Mouse (Mus musculus) MEL (cell line): ENCODE data around the gene Padi2. TPM values are rescaled to one million over a fixed set of nuclear protein-coding genes. Genes with fewer than 3 reads are reported as not detected.

ENCODE experiments used
- DNase-seq: peaks from one replicate; pipeline ENCODE4 v3.0.0; 2011; ENCODE audit warnings: low read depth, low spot score
- H3K27ac ChIP-seq: 2 replicates; pipeline ENCODE4 v1.5.1; 2012; ENCODE audit warnings: low read depth, mild to moderate bottlenecking, control low read depth, low read length, moderate library complexity; ENCODE audit not compliant: control insufficient read depth
- H3K27me3 ChIP-seq, 2 experiments: fragments of 150-350 bp in 1 of 2; sonication (generic) in 1 of 2; 2 replicates each; pipeline ENCODE4 v1.6.1; 2012; ENCODE audit warnings: low read length in 2 of 2, mild to moderate bottlenecking in 2 of 2, improper control_type of control experiment in 1 of 2, moderate library complexity in 1 of 2; ENCODE audit not compliant: insufficient read depth in 2 of 2, control insufficient read depth in 1 of 2
- H3K36me3 ChIP-seq, 2 experiments: 2 replicates each; pipeline ENCODE4 v1.6.1; 2012 to 2014; ENCODE audit warnings: low read length in 2 of 2, improper control_type of control experiment in 1 of 2, inconsistent platforms in 1 of 2, mild to moderate bottlenecking in 1 of 2; ENCODE audit not compliant: insufficient read depth in 2 of 2, control insufficient read depth in 1 of 2
- H3K4me1 ChIP-seq, 2 experiments: fragments of 150-350 bp in 1 of 2; sonication (generic) in 1 of 2; 2 replicates each; pipeline ENCODE4 v1.6.1; 2012; ENCODE audit warnings: low read length in 2 of 2, improper control_type of control experiment in 1 of 2, mild to moderate bottlenecking in 1 of 2; ENCODE audit not compliant: insufficient read depth in 2 of 2, control insufficient read depth in 1 of 2
- H3K4me3 ChIP-seq, 2 experiments: fragments of 150-350 bp in 1 of 2; sonication (generic) in 1 of 2; 2 replicates each; pipeline ENCODE4 v1.5.1; 2012; ENCODE audit warnings: low read depth in 2 of 2, low read length in 2 of 2, mild to moderate bottlenecking in 2 of 2, moderate library complexity in 2 of 2, control low read depth in 1 of 2, improper control_type of control experiment in 1 of 2; ENCODE audit not compliant: control insufficient read depth in 1 of 2, insufficient read depth in 1 of 2
- H3K79me2 ChIP-seq: 2 replicates; pipeline ENCODE4 v1.6.1; 2012; ENCODE audit warnings: mild to moderate bottlenecking, low read length, moderate library complexity; ENCODE audit not compliant: control insufficient read depth, poor library complexity, insufficient read depth
- H3K9ac ChIP-seq: 2 replicates; pipeline ENCODE4 v1.6.1; 2012; ENCODE audit warnings: low read depth, mild to moderate bottlenecking, control low read depth, low read length, moderate library complexity; ENCODE audit not compliant: control insufficient read depth, poor library complexity, severe bottlenecking
- H3K9me3 ChIP-seq: fragments of 150-350 bp; sonication (generic); replicated peaks from 2 replicates; pipeline ENCODE4 v1.6.1; 2012; ENCODE audit warnings: mild to moderate bottlenecking, low read length, improper control_type of control experiment, moderate library complexity; ENCODE audit not compliant: insufficient read depth
- BHLHE40 ChIP-seq: IDR thresholded peaks from 2 replicates; pipeline ENCODE4 v1.6.1; 2012; ENCODE audit warnings: low read depth, mild to moderate bottlenecking, inconsistent platforms, low read length, improper control_type of control experiment, borderline replicate concordance
- CHD2 ChIP-seq: IDR thresholded peaks from 2 replicates; pipeline ENCODE4 v1.6.1; 2011; ENCODE audit warnings: low read length, improper control_type of control experiment
- CTCF ChIP-seq, 3 experiments: IDR thresholded peaks in 2 of 3; conservative IDR thresholded peaks in 1 of 3; 2 replicates each; pipeline ENCODE4 v1.5.1; 2011 to 2012; ENCODE audit warnings: low read length in 3 of 3, low read depth in 2 of 3, mild to moderate bottlenecking in 2 of 3, improper control_type of control experiment in 1 of 3, inconsistent platforms in 1 of 3, mixed read lengths in 1 of 3, moderate library complexity in 1 of 3; ENCODE audit not compliant: control insufficient read depth in 1 of 3, insufficient read depth in 1 of 3, poor library complexity in 1 of 3, severe bottlenecking in 1 of 3
- ELF1 ChIP-seq: IDR thresholded peaks from 2 replicates; pipeline ENCODE4 v1.6.1; 2014; ENCODE audit warnings: low read depth, mild to moderate bottlenecking, inconsistent platforms, low read length, improper control_type of control experiment, moderate library complexity
- EP300 ChIP-seq, 2 experiments: IDR thresholded peaks; 2 replicates each; pipeline ENCODE4 v1.6.1; 2011; ENCODE audit warnings: improper control_type of control experiment in 2 of 2, low read length in 2 of 2, low read depth in 1 of 2, mild to moderate bottlenecking in 1 of 2
- ETS1 ChIP-seq: IDR thresholded peaks from 2 replicates; pipeline ENCODE4 v1.6.1; 2012; ENCODE audit warnings: low read depth, mild to moderate bottlenecking, inconsistent platforms, low read length, improper control_type of control experiment, moderate library complexity
- JUND ChIP-seq: IDR thresholded peaks from 2 replicates; pipeline ENCODE4 v1.6.1; 2011; ENCODE audit warnings: low read depth, mild to moderate bottlenecking, improper control_type of control experiment, low read length
- MAFK ChIP-seq: IDR thresholded peaks from 2 replicates; pipeline ENCODE4 v1.6.1; 2011; ENCODE audit warnings: low read depth, mild to moderate bottlenecking, low read length, improper control_type of control experiment, borderline replicate concordance
- MAX ChIP-seq: IDR thresholded peaks from 2 replicates; pipeline ENCODE4 v1.6.1; 2011; ENCODE audit warnings: low read length, improper control_type of control experiment
- MAZ ChIP-seq: IDR thresholded peaks from 2 replicates; pipeline ENCODE4 v1.6.1; 2012; ENCODE audit warnings: low read depth, mild to moderate bottlenecking, inconsistent platforms, low read length, improper control_type of control experiment
- MXI1 ChIP-seq: IDR thresholded peaks from 2 replicates; pipeline ENCODE4 v1.6.1; 2011; ENCODE audit warnings: mild to moderate bottlenecking, low read depth, low read length, improper control_type of control experiment
- MYC ChIP-seq: IDR thresholded peaks from 2 replicates; pipeline ENCODE4 v1.6.1; 2011; ENCODE audit warnings: low read depth, mild to moderate bottlenecking, low read length, improper control_type of control experiment, moderate library complexity
- NRF1 ChIP-seq: IDR thresholded peaks from 2 replicates; pipeline ENCODE4 v1.6.1; 2014; ENCODE audit warnings: low read depth, mild to moderate bottlenecking, inconsistent platforms, low read length, improper control_type of control experiment, moderate library complexity; ENCODE audit not compliant: poor library complexity, insufficient read depth, severe bottlenecking
- POLR2AphosphoS2 ChIP-seq: IDR thresholded peaks from 2 replicates; pipeline ENCODE4 v1.6.1; 2011; ENCODE audit warnings: low read length, improper control_type of control experiment
- POLR2AphosphoS5 ChIP-seq: IDR thresholded peaks from 2 replicates; pipeline ENCODE4 v1.6.1; 2012; ENCODE audit warnings: low read depth, borderline replicate concordance, mild to moderate bottlenecking, inconsistent platforms, low read length, moderate library complexity, mixed read lengths
- RAD21 ChIP-seq: IDR thresholded peaks from 2 replicates; pipeline ENCODE4 v1.6.1; 2011; ENCODE audit warnings: mild to moderate bottlenecking, low read depth, low read length, improper control_type of control experiment
- SIN3A ChIP-seq: IDR thresholded peaks from 2 replicates; pipeline ENCODE4 v1.6.1; 2012; ENCODE audit warnings: low read length, improper control_type of control experiment, inconsistent platforms
- TBP ChIP-seq: IDR thresholded peaks from 2 replicates; pipeline ENCODE4 v1.8.0; 2011; ENCODE audit warnings: low read depth, low read length, improper control_type of control experiment
- TCF12 ChIP-seq: IDR thresholded peaks from 2 replicates; pipeline ENCODE4 v1.6.1; 2014; ENCODE audit warnings: low read depth, mild to moderate bottlenecking, inconsistent platforms, low read length, improper control_type of control experiment, moderate library complexity
- ZC3H11A ChIP-seq: IDR thresholded peaks from 2 replicates; pipeline ENCODE4 v1.6.1; 2012; ENCODE audit warnings: low read depth, mild to moderate bottlenecking, inconsistent platforms, low read length, improper control_type of control experiment
- ZNF384 ChIP-seq: IDR thresholded peaks from 2 replicates; pipeline ENCODE4 v1.6.1; 2012; ENCODE audit warnings: low read depth, mild to moderate bottlenecking, inconsistent platforms, low read length, improper control_type of control experiment
- polyA plus RNA-seq, 2 experiments: library from polyadenylated mRNA; stranded (reverse) in 1 of 2; unstranded in 1 of 2; fragments of >175 nt in 1 of 2; fragments of >200 nt in 1 of 2; gene quantifications; 2 replicates each; pipeline versions ENCODE4 v1.2.1 to v1.2.4; 2012; ENCODE audit warnings: low replicate concordance in 2 of 2, low read depth in 1 of 2; ENCODE audit not compliant: insufficient read length in 2 of 2, insufficient read depth in 1 of 2, missing spikeins in 1 of 2
- total RNA-seq: library from RNA; depleted of rRNA; stranded (reverse); fragments of 300-350 nt; gene quantifications from 2 replicates; pipeline ENCODE4 v1.2.3, GENCODE M21; 2012; rRNA removed

The Padi2 gene
- total RNA-seq (0.07 and 0.27 TPM in 2 replicates), polyA plus RNA-seq (under 1 TPM in 1 of 2 experiments, not detected in 1; 0.07 TPM)

DNA sequence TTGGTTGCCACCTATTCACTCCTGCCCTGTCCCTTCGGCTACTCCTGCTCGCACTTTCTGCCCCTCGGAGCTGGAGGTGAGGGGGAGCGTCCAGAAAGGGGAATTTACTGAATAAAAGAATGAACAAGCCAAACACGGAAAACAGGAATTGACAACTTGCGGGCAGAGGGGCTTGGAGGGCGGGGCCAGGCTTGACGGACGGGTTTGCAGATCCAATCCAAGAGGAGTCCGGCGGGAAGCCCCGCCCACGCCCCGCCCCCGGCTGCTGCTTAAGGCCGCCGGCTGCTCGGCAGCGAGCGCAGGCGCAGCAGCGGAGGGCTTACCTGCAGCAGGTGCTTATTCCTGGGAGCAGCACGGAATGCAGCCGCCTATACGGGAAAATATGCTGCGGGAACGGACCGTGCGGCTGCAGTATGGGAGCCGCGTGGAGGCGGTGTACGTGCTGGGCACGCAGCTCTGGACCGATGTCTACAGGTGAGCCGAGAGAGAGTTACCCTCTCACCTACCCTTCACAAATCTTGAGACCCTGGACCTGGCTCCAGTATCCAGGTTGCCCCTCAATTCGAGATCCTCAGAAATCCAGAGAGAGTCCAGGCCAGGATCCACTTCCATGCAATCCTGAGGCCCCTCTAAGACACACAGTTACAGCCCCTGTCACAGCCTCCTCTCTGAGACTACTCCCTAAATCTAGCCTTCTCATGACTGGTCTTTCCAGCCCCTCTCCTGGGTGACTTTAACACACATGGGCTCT, at the start of gene Padi2:
Padi2 (plus strand) TSS at position 269 of the 751 bp plus-strand sequence.
- Histone ChIP-seq H3K27me3 (peaks cover 0 to 2% of the 10 kb centered on the region in 2 experiments; a peak in 1 of 4 replicates), H3K9me3 (no peaks in the 10 kb centered on the region), H3K4me3 (peak within 1 kb of the TSS; percentile 65 to 94), H3K4me1 (peaks cover 7 to 12% of the 10 kb centered on the region in 2 experiments), H3K9ac (peak within 1 kb of the TSS; percentile 52), H3K27ac (no peak within 1 kb of the TSS), H3K79me2 (no peaks in the 10 kb centered on the region), H3K36me3 (no peaks in the 10 kb centered on the region)
- TF ChIP-seq NRF1: peak; percentile 78
- TF ChIP-seq MXI1: no peak
- TF ChIP-seq MAX: no peak
- no peak for TF ChIP-seq MAFK
- peak; percentile 31; the same call in 1 of the 2 replicates for TF ChIP-seq ELF1
- DNase-seq: peak; percentile 92

DNA sequence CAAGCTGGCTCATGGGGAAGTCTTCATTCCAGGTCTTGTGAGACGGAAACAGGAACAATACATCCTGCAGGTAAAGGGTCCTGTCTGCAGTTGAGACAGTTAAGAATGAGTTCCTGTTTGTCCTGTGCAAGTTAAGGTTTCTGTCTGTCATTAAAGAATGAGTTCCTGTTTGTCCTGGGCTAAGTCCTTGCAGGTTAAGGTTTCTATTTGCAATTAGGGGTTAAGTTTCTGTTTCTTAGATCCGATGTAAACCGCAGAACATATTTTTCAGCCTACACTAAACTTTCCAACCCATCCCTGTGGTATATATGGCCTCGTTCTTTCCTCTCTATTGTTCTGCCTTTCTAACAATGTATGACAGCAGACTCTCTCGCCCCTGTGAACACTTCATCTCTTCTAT, 49.1 kb upstream of the Padi2 start:
- Histone ChIP-seq H3K9me3 (no peaks in the 10 kb centered on the region), H3K27ac (no peak overlapping the region), H3K9ac (no peak overlapping the region), H3K4me3 (no peak overlapping the region), H3K4me1 (peaks cover 4 to 48% of the 10 kb centered on the region in 2 experiments), H3K27me3 (no peaks in the 10 kb centered on the region), H3K36me3 (peaks cover 0 to 14% of the 10 kb centered on the region in 2 experiments; a peak in 2 of 4 replicates), H3K79me2 (no peaks in the 10 kb centered on the region)
- DNase-seq: no peak
- no peak for TF ChIP-seq BHLHE40
- no peak for TF ChIP-seq JUND
- TF ChIP-seq POLR2AphosphoS2: no peak
- no peak for TF ChIP-seq TCF12
- TF ChIP-seq MYC: no peak
- no peak for TF ChIP-seq SIN3A
- no peak for TF ChIP-seq RAD21
- no peak for TF ChIP-seq CTCF (IDR thresholded peaks at IDR 0.05 in 2 of 3, conservative IDR thresholded peaks at IDR 0.05 in 1 of 3; ENCODE audit: control insufficient read depth in 1 of 3, insufficient read depth in 1 of 3, low read depth in 2 of 3, low read length in 3 of 3, poor library complexity in 1 of 3, severe bottlenecking in 1 of 3)
- no peak for TF ChIP-seq MXI1
- TF ChIP-seq POLR2AphosphoS5: no peak
- no peak for TF ChIP-seq ZNF384
- no peak for TF ChIP-seq MAZ
- no peak for TF ChIP-seq ZC3H11A
- TF ChIP-seq ETS1: no peak
- TF ChIP-seq TBP: no peak
- no peak for TF ChIP-seq CHD2
- no peak for TF ChIP-seq EP300 (IDR thresholded peaks at IDR 0.05; ENCODE audit: low read depth in 1 of 2, low read length in 2 of 2)
